In the genomic region with DNA sequence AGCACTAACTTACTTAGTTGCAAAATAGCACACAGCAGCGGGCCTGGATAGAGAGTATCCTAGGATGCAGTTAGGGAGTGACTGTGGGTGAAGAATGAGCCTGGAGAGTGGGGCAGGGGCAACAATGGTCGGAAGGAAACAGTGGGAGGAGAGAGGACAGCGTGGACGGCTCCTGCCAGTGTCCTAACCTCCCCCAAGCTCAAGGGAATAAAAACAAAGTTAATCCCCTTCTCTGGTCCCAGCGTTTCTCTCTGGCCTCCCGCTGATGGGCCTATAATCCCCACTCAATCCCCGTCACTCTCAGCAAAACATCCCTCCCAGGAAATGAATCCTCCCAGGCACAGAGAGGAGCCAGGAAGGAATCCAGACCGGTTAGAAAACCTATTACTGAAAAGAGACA, we compare ENCODE assay signal across 13 mouse cellular contexts. TPM values are rescaled to one million over a fixed set of nuclear protein-coding genes. Genes with fewer than 3 reads are reported as not detected.
DNase-seq lines count a peak whose midpoint lies in the region; ATAC-seq and TF ChIP-seq lines count a peak whose summit lies in the region.
"Had no signal": no experiment of that assay in that cellular context is flagged by ENCODE, and none has a peak within 500 bp of the region (broad histone marks: within the 10 kb centered on the region; RNA-seq: fewer than 3 reads in every experiment).

No protein-coding gene starts in this region.

- no peaks in the 10 kb centered on the region for H3K9me3 ChIP-seq in kidney, embryonic 16.5 days (ENCODE audit: low read length)

- intact Hi-C loops in heart, adult 2 months (cut with DNase I): loop anchor here (2.0 to 10.0 kb wide), 2 partner anchors 99 to 191 kb away; a partner anchor contains a TSS

- TF ChIP-seq CTCF in heart, adult 2 months (IDR thresholded peaks at IDR 0.05): no peak
- TF ChIP-seq CTCF in small intestine, adult 2 months (IDR thresholded peaks at IDR 0.05; ENCODE audit: extremely low read depth, insufficient read length, insufficient replicate concordance, low read depth, low read length): no peak

- peak; percentile 93 for TF ChIP-seq EP300 in heart, adult 2 months (IDR thresholded peaks at IDR 0.05; ENCODE audit: insufficient read depth, low read depth, low read length)

- no peaks in the 10 kb centered on the region for H3K27me3 ChIP-seq in kidney, embryonic 16.5 days (ENCODE audit: insufficient read depth, low read length)
- no peaks in the 10 kb centered on the region for H3K27me3 ChIP-seq in heart, adult 2 months (ENCODE audit: control insufficient read depth, insufficient read depth, low read length)
- H3K27me3 ChIP-seq in small intestine, adult 2 months (ENCODE audit: control insufficient read depth, insufficient read depth, low read length): no peaks in the 10 kb centered on the region

- H3K9ac ChIP-seq in kidney, embryonic 16.5 days (replicated peaks; ENCODE audit: low read length): no peak overlapping the region
- no peak overlapping the region for H3K9ac ChIP-seq in heart, adult 2 months (ENCODE audit: low read depth, low read length)

- DNase-seq in kidney, adult 9 months: no peak
- peak; percentile 47 to 55 for DNase-seq in heart, adult 2 months
- DNase-seq in kidney, postnatal 36 days: peak; percentile 16 to 21
- DNase-seq in cerebellum, postnatal 25 days: no peak
- DNase-seq in right cerebral cortex, postnatal 4 days: no peak
- no peak for DNase-seq in cerebellum, adult 18-20 months
- DNase-seq: cerebellum, adult 8-10 months; gastrocnemius, postnatal 10 days had no signal

- H3K4me2 ChIP-seq in kidney, embryonic 16.5 days (replicated peaks; ENCODE audit: low read depth, low read length): 0 out of 2 replicates have a peak overlapping the region, but pooled peaks have one; percentile 4

- ATAC-seq in kidney, embryonic 16.5 days (ENCODE audit: low FRiP score, low TSS enrichment): no peak

- H3K79me2 ChIP-seq in heart, adult 2 months (replicated peaks; ENCODE audit: control insufficient read depth, insufficient read depth, low read length): no peaks in the 10 kb centered on the region

- peak; percentile 56; the same call in 1 of the 2 replicates for TF ChIP-seq POLR2A in heart, adult 2 months (IDR thresholded peaks at IDR 0.05; ENCODE audit: insufficient read depth, low read depth, low read length)
- no peak for TF ChIP-seq POLR2A in small intestine, adult 2 months (IDR thresholded peaks at IDR 0.05; ENCODE audit: low read depth, low read length)

- 10% methylated on average over 8 of the region's 8 CpGs for WGBS in kidney, embryonic 16.5 days
- WGBS in heart, adult 2 months: 22% methylated on average over 8 of the region's 8 CpGs
- 63% methylated on average over 8 of the region's 8 CpGs for WGBS in small intestine, adult 2 months

- H3K27ac ChIP-seq in kidney, embryonic 16.5 days (ENCODE audit: low read length): peak overlapping the region; percentile 48
- peak overlapping the region; percentile 88 for H3K27ac ChIP-seq in heart, adult 2 months
- peak overlapping the region; percentile 49; the same call in 1 of the 2 replicates for H3K27ac ChIP-seq in small intestine, adult 2 months (ENCODE audit: insufficient read depth, low read depth, low read length)

- H3K4me1 ChIP-seq in kidney, embryonic 16.5 days (ENCODE audit: insufficient read depth, low read length): peaks cover 54% of the 10 kb centered on the region
- peaks cover 15% of the 10 kb centered on the region for H3K4me1 ChIP-seq in heart, adult 2 months (ENCODE audit: control insufficient read depth, insufficient read depth, low read length)
- peaks cover 23% of the 10 kb centered on the region; the same call in 1 of the 2 replicates for H3K4me1 ChIP-seq in small intestine, adult 2 months (ENCODE audit: control insufficient read depth, insufficient read depth, insufficient read length, low read length)

- no peaks in the 10 kb centered on the region for H3K36me3 ChIP-seq in kidney, embryonic 16.5 days (ENCODE audit: insufficient read depth, low read length)
- H3K36me3 ChIP-seq in heart, adult 2 months (ENCODE audit: control insufficient read depth, insufficient read depth, low read length): peaks cover 12% of the 10 kb centered on the region
- H3K36me3 ChIP-seq in small intestine, adult 2 months (ENCODE audit: control insufficient read depth, insufficient read depth, low read length): 0 out of 2 replicates have a peak, but pooled peaks cover 5% of the 10 kb centered on the region

- no peak overlapping the region for H3K4me3 ChIP-seq in kidney, embryonic 16.5 days (ENCODE audit: low read length)
- H3K4me3 ChIP-seq in heart, adult 2 months: no peak overlapping the region
- no peak overlapping the region for H3K4me3 ChIP-seq in small intestine, adult 2 months (ENCODE audit: low read depth, low read length)

RNA-seq across cellular contexts. Expression of a gene that starts 5.6 kb away (rescaled TPM):
- polyA plus RNA-seq in kidney, embryonic 16.5 days (2015; fragmentation: Nextera tagmentation; extraction: Ambion mirVana): 25.5 and 26.5 TPM in 2 replicates
- total RNA-seq in heart, adult 2 months (2021): 1 to 10 TPM; 3.6 to 3.9 TPM
- 3.9 and 6.1 TPM in 2 replicates for polyA plus RNA-seq in heart, adult 2 months (2012; rRNA removed)
- 12.7 and 38.0 TPM in 2 replicates for polyA plus RNA-seq in small intestine, adult 2 months (2012; rRNA removed)

RNA-seq across cellular contexts. Expression of a gene that starts 25.4 kb away (rescaled TPM):
- 0.16 TPM in 1 of 2 replicates, not detected in the other for polyA plus RNA-seq in kidney, embryonic 16.5 days (2015; fragmentation: Nextera tagmentation; extraction: Ambion mirVana)
- total RNA-seq in heart, adult 2 months (2021): not detected
- not detected in 2 replicates for polyA plus RNA-seq in heart, adult 2 months (2012; rRNA removed)
- polyA plus RNA-seq in small intestine, adult 2 months (2012; rRNA removed): not detected in 2 replicates
- total RNA-seq: gastrocnemius, postnatal 10 days; MEL had no signal
- polyA plus RNA-seq: limb, embryonic 14.5 days had no signal

RNA-seq across cellular contexts. Expression of a gene that starts 43.5 kb away (rescaled TPM):
- polyA plus RNA-seq in kidney, embryonic 16.5 days (2015; fragmentation: Nextera tagmentation; extraction: Ambion mirVana): 49.2 and 54.4 TPM in 2 replicates
- 100 to 1,000 TPM in 1 of 2 experiments, 10 to 100 TPM in 1; 99.5 to 109 TPM for total RNA-seq in heart, adult 2 months (2021)
- polyA plus RNA-seq in heart, adult 2 months (2012; rRNA removed): 41.8 and 58.7 TPM in 2 replicates
- polyA plus RNA-seq in small intestine, adult 2 months (2012; rRNA removed): 1.8 and 4.0 TPM in 2 replicates

RNA-seq across cellular contexts. Expression of a gene that starts 47.2 kb away (rescaled TPM):
- polyA plus RNA-seq in kidney, embryonic 16.5 days (2015; fragmentation: Nextera tagmentation; extraction: Ambion mirVana): not detected in 2 replicates
- not detected for total RNA-seq in heart, adult 2 months (2021)
- not detected in 2 replicates for polyA plus RNA-seq in heart, adult 2 months (2012; rRNA removed)
- not detected in 2 replicates for polyA plus RNA-seq in small intestine, adult 2 months (2012; rRNA removed)
- total RNA-seq: gastrocnemius, postnatal 10 days; MEL had no signal
- polyA plus RNA-seq: limb, embryonic 14.5 days; neural tube, embryonic 14.5 days had no signal

Comparison
In these comparisons a context has a peak if more than half of its experiments do, and no peak if none do; other contexts are left out.
1. DNase-seq: peak in heart, adult 2 months (2 of 2) and kidney, postnatal 36 days (2 of 2); none in kidney, adult 9 months (single experiment), cerebellum, postnatal 25 days (0 of 2), right cerebral cortex, postnatal 4 days (single experiment) and cerebellum, adult 18-20 months (0 of 2).
2. Peak in every context shown above with its lines, with median percentiles within 50 percentile points of each other: H3K27ac ChIP-seq.